ENCODE assay signal across 10 mouse cellular contexts in the genomic region with DNA sequence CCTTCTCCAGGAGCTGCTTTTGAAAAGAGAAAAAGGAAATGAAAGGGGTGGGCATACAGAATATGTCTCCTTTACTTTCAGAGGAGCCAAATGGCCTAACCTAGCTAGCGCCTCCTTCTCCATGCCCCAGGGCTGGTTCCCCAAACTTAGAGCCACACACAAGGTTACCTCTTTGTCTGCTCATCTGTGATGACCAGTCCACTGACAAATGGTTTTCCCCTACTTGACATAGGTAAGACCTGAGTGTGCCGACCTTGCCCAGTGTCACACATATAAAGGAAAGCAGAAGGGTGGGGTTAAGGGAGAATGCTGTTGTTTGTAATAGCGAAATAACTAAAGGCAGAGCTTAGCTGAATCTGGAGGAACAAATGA. TPM values are rescaled to one million over a fixed set of nuclear protein-coding genes. Genes with fewer than 3 reads are reported as not detected.
A peak's percentile ranks its signal among the peaks of the same experiment; 100 is the strongest.
DNase-seq lines count a peak whose midpoint lies in the region; ATAC-seq and TF ChIP-seq lines count a peak whose summit lies in the region.
"Had no signal": no experiment of that assay in that cellular context is flagged by ENCODE, and none has a peak within 500 bp of the region (broad histone marks: within the 10 kb centered on the region; RNA-seq: fewer than 3 reads in every experiment).

No protein-coding gene starts in this region.

- peaks cover 61% of the 10 kb centered on the region for H3K4me1 ChIP-seq in lung, postnatal 0 days (ENCODE audit: insufficient read depth, low read depth, low read length)
- peaks cover 73% of the 10 kb centered on the region for H3K4me1 ChIP-seq in hindbrain, embryonic 12.5 days

- peak overlapping the region; percentile 75 for H3K27ac ChIP-seq in lung, postnatal 0 days (ENCODE audit: low read length)
- peak overlapping the region; percentile 82 for H3K27ac ChIP-seq in hindbrain, embryonic 12.5 days

- WGBS in lung, postnatal 0 days: 54% methylated on average over 3 of the region's 3 CpGs
- WGBS in hindbrain, embryonic 12.5 days: 72% methylated on average over 3 of the region's 3 CpGs

- no peak for TF ChIP-seq POLR2A in myocyte (IDR thresholded peaks at IDR 0.05; ENCODE audit: insufficient read length, low read depth)

- H3K9me3 ChIP-seq in lung, postnatal 0 days (ENCODE audit: low read length): no peaks in the 10 kb centered on the region
- no peaks in the 10 kb centered on the region for H3K9me3 ChIP-seq in hindbrain, embryonic 12.5 days (replicated peaks)

- H3K4me3 ChIP-seq in lung, postnatal 0 days (ENCODE audit: low read depth, low read length): no peak overlapping the region
- H3K4me3 ChIP-seq in hindbrain, embryonic 12.5 days: no peak overlapping the region
- no peak overlapping the region for H3K4me3 ChIP-seq in myocyte

- H3K9ac ChIP-seq in lung, postnatal 0 days (replicated peaks; ENCODE audit: low read depth): no peak overlapping the region
- no peak overlapping the region for H3K9ac ChIP-seq in hindbrain, embryonic 12.5 days

- no peak overlapping the region for H3ac ChIP-seq in myocyte (ENCODE audit: control insufficient read depth, insufficient read length)

- peak; percentile 88 for DNase-seq in heart, adult 11 months
- DNase-seq in heart, postnatal 10 days: no peak
- no peak for DNase-seq in lung, postnatal 0 days (ENCODE audit: low spot score)
- no peak for DNase-seq in lung, postnatal 25 days (ENCODE audit: low spot score)
- DNase-seq in left cerebral cortex, postnatal 25 days (ENCODE audit: low spot score in 2 of 2): no peak
- DNase-seq in kidney, postnatal 25 days: no peak
- DNase-seq: cerebellum, adult 8-10 months; thymus, postnatal 14 days had no signal

- H3K27me3 ChIP-seq in lung, postnatal 0 days (replicated peaks; ENCODE audit: insufficient read depth, low read length): no peaks in the 10 kb centered on the region
- H3K27me3 ChIP-seq in hindbrain, embryonic 12.5 days: no peaks in the 10 kb centered on the region
- no peaks in the 10 kb centered on the region for H3K27me3 ChIP-seq in myocyte (ENCODE audit: control insufficient read depth, insufficient read depth, insufficient read length)

- no peak for ATAC-seq in lung, postnatal 0 days
- ATAC-seq in hindbrain, embryonic 12.5 days (ENCODE audit: low FRiP score): no peak

- intact Hi-C loops in heart, postnatal 10 days (cut with DNase I): no loop called here
- intact Hi-C loops in left cerebral cortex, postnatal 25 days (cut with DNase I): loop anchor here (5.0 kb wide), 1 partner anchor 62 kb away; no protein-coding TSS in a partner anchor

- peaks cover 9% of the 10 kb centered on the region for H3K79me2 ChIP-seq in myocyte (ENCODE audit: control insufficient read depth, insufficient read depth)

- TF ChIP-seq EP300 in lung, postnatal 0 days (IDR thresholded peaks at IDR 0.05): no peak

- H3K36me3 ChIP-seq in lung, postnatal 0 days (ENCODE audit: insufficient read depth, low read length): no peaks in the 10 kb centered on the region
- peaks cover 28% of the 10 kb centered on the region for H3K36me3 ChIP-seq in hindbrain, embryonic 12.5 days
- peaks cover 8% of the 10 kb centered on the region for H3K36me3 ChIP-seq in myocyte (ENCODE audit: control insufficient read depth, insufficient read depth)

- no peak overlapping the region for H3K4me2 ChIP-seq in lung, postnatal 0 days (replicated peaks; ENCODE audit: low read depth, low read length)
- no peak overlapping the region; the same call in 1 of the 2 replicates for H3K4me2 ChIP-seq in hindbrain, embryonic 12.5 days (replicated peaks)
- H3K4me2 ChIP-seq in myocyte (ENCODE audit: low read depth): peak overlapping the region; percentile 61

- no peak for TF ChIP-seq CTCF in lung, postnatal 0 days (IDR thresholded peaks at IDR 0.05)

TF ChIP-seq in myocyte, 11 proteins besides CTCF, POLR2A, EP300 and RAD21:
- TF ChIP-seq TCF12 (IDR thresholded peaks at IDR 0.05; ENCODE audit: insufficient read depth, poor library complexity, severe bottlenecking) (no peak), REST (IDR thresholded peaks at IDR 0.05; ENCODE audit: insufficient read depth, insufficient read length) (no peak), MYOG (IDR thresholded peaks at IDR 0.05; ENCODE audit: control insufficient read depth in 1 of 3, insufficient read depth in 1 of 3, insufficient read length in 2 of 3, low read depth in 2 of 3) (no peak), MAX (IDR thresholded peaks at IDR 0.05; ENCODE audit: low read depth) (no peak), POLR2AphosphoS2 (IDR thresholded peaks at IDR 0.05; ENCODE audit: insufficient read length, low read depth) (no peak), SRF (IDR thresholded peaks at IDR 0.05; ENCODE audit: control insufficient read depth, insufficient read length, low read depth) (no peak)
TF ChIP-seq in myocyte: peak in this region for 0.

RNA-seq across cellular contexts. Expression of a gene that starts 16.2 kb away (rescaled TPM):
- 10 to 100 TPM; 14.7 to 16.4 TPM for total RNA-seq in heart, postnatal 10 days (2021)
- polyA plus RNA-seq in lung, postnatal 0 days (2015; fragmentation: Nextera tagmentation; extraction: Ambion mirVana): 28.8 and 37.2 TPM in 2 replicates
- 36.3 and 37.8 TPM in 2 replicates for polyA plus RNA-seq in hindbrain, embryonic 12.5 days (2016; fragmentation: Nextera tagmentation; extraction: Ambion mirVana)
- polyA plus RNA-seq in myocyte (2012; fragmentation: generic; extraction: Trizol): 35.2 TPM
- 100 to 1,000 TPM; 158 to 162 TPM for total RNA-seq in left cerebral cortex, postnatal 25 days (2021)

RNA-seq across cellular contexts. Expression of a gene that starts 42.5 kb away (rescaled TPM):
- 10 to 100 TPM; 19.7 to 24.7 TPM for total RNA-seq in heart, postnatal 10 days (2021)
- 12.2 and 14.4 TPM in 2 replicates for polyA plus RNA-seq in lung, postnatal 0 days (2015; fragmentation: Nextera tagmentation; extraction: Ambion mirVana)
- 14.3 and 14.6 TPM in 2 replicates for polyA plus RNA-seq in hindbrain, embryonic 12.5 days (2016; fragmentation: Nextera tagmentation; extraction: Ambion mirVana)
- polyA plus RNA-seq in myocyte (2012; fragmentation: generic; extraction: Trizol): 6.9 TPM
- total RNA-seq in left cerebral cortex, postnatal 25 days (2021): 10 to 100 TPM; 40.3 to 43.2 TPM

RNA-seq across cellular contexts. Expression of a gene that starts 58.9 kb away (rescaled TPM):
- total RNA-seq in heart, postnatal 10 days (2021): 1 to 10 TPM; 3.5 to 4.7 TPM
- polyA plus RNA-seq in lung, postnatal 0 days (2015; fragmentation: Nextera tagmentation; extraction: Ambion mirVana): 11.9 and 12.1 TPM in 2 replicates
- polyA plus RNA-seq in hindbrain, embryonic 12.5 days (2016; fragmentation: Nextera tagmentation; extraction: Ambion mirVana): 29.7 and 30.0 TPM in 2 replicates
- polyA plus RNA-seq in myocyte (2012; fragmentation: generic; extraction: Trizol): 6.0 TPM
- under 1 TPM; 0.94 to 0.96 TPM for total RNA-seq in left cerebral cortex, postnatal 25 days (2021)
